Mouse (Mus musculus) colon, adult 2 months (tissue): ENCODE results near the gene Ppp5c. TPM values are rescaled to one million over a fixed set of nuclear protein-coding genes. Genes with fewer than 3 reads are reported as not detected.

ENCODE experiments used
- polyA plus RNA-seq: library from polyadenylated mRNA; depleted of rRNA; stranded (reverse); fragments of >200 nt; gene quantifications from 2 replicates; pipeline ENCODE4 v1.2.3, GENCODE M21; 2012; rRNA removed

Ppp5c gene
- polyA plus RNA-seq = 346 and 370 TPM in 2 replicates

GRCm38 (mm10) chr7:17027588-17028343, at the start of gene Ppp5c:
Gene Ppp5c (minus strand): TSS chr7:17027924.

GRCm38 (mm10) chr7:17073904-17074615, 46.3 kb upstream of the Ppp5c start, which contains the start of gene Psg16:
Gene Psg16 (plus strand): TSS chr7:17074040.

GRCm38 (mm10) chr7:17062389-17062788, 34.7 kb upstream of the Ppp5c start, which contains the start of gene Hif3a:
Gene Hif3a (minus strand): TSS chr7:17062427.

GRCm38 (mm10) chr7:16992451-16992807, 35.3 kb downstream of the Ppp5c start, which contains the start of gene Ccdc8:
Gene Ccdc8 (plus strand): TSS chr7:16992708.

GRCm38 (mm10) chr7:16982859-16983568, 44.7 kb downstream of the Ppp5c start, which contains the start of gene Gm42372:
Gene Gm42372 (plus strand): TSS chr7:16983086.

GRCm38 (mm10) chr7:16959539-16960187, 68.1 kb downstream of the Ppp5c start, which contains the start of gene Pnmal1:
Gene Pnmal1 (plus strand): TSS chr7:16959679.

Other genes starting within 250 kb of the Ppp5c start
- gene Slc1a5, start 246.6 kb downstream of the Ppp5c start, polyA plus RNA-seq = 192 and 201 TPM in 2 replicates
- gene Strn4, start 212.0 kb downstream of the Ppp5c start, polyA plus RNA-seq = 133 and 140 TPM in 2 replicates
- 27.4 and 39.2 TPM in 2 replicates for gene Fkrp, start 211.2 kb downstream of the Ppp5c start, polyA plus RNA-seq
- 44.3 and 45.8 TPM in 2 replicates for gene Prkd2, start 185.0 kb downstream of the Ppp5c start, polyA plus RNA-seq
- gene Dact3, start 152.6 kb downstream of the Ppp5c start, polyA plus RNA-seq = 66.8 and 81.5 TPM in 2 replicates
- 4.2 and 8.5 TPM in 2 replicates for gene Gng8, start 136.1 kb downstream of the Ppp5c start, polyA plus RNA-seq
- 3.6 and 5.5 TPM in 2 replicates for gene Ptgir, start 121.4 kb downstream of the Ppp5c start, polyA plus RNA-seq
- gene Calm3, start 103.8 kb downstream of the Ppp5c start, polyA plus RNA-seq = 462 and 594 TPM in 2 replicates
- 8.9 and 9.2 TPM in 2 replicates for gene Pnmal2, start 83.2 kb downstream of the Ppp5c start, polyA plus RNA-seq
- gene Pnmal1, start 68.2 kb downstream of the Ppp5c start, polyA plus RNA-seq = 0.24 and 0.31 TPM in 2 replicates
- 0.05 TPM in 2 replicates for gene Gm42372, start 44.8 kb downstream of the Ppp5c start, polyA plus RNA-seq
- 1.7 and 2.0 TPM in 2 replicates for gene Ccdc8, start 35.2 kb downstream of the Ppp5c start, polyA plus RNA-seq
- 4.9 and 7.8 TPM in 2 replicates for gene Hif3a, start 34.5 kb upstream of the Ppp5c start, polyA plus RNA-seq
- gene Psg16, start 46.1 kb upstream of the Ppp5c start, polyA plus RNA-seq = 0.12 TPM in 1 of 2 replicates, not detected in the other
- gene Ceacam3, start 122.4 kb upstream of the Ppp5c start, polyA plus RNA-seq = not detected in 2 replicates
- gene Psg29, start 175.6 kb upstream of the Ppp5c start, polyA plus RNA-seq = not detected in 2 replicates